Mouse (Mus musculus): ENCODE measurements around the gene Lsm14b. TPM values are rescaled to one million over a fixed set of nuclear protein-coding genes. Genes with fewer than 3 reads are reported as not detected.

The Lsm14b gene
- total and polyA plus RNA-seq, 3 experiments: 12.2 to 16.5 (median 15.3) TPM

DNA sequence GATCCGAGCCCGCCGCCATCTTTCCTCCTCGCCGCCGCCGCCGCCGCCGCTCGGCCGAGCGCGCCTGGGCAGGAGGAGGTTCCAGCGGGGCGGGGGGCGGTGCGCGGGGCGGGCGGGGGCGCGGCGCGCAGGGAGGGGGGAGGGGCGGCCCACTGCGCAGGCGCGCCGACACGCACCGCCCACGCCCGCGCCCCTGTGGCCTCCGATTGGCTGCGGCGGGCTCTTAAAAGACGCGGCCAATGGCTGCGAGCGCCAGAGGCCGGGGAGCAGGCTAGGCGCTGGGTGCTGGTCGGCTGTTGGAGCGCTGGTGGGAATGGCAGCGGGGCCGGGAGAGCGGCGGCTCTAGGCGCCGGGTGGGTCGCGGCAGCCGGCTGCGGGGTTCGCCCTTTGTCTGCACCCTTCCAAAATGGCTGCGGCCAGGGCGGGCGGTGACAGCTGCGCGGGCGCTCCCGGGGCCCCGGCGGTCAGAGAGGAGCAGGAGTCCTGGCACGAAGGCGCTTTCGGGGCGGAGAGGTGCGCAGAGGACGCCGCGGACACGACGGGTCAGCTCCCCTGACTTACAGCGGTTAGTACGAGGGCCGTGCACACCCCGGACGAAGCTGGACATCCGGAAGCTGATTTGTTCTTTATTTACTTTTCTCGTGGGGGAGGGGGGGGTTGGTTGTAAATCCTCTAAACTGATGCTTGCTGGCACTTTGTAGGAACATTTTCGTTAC, 48.0 kb upstream of the Lsm14b start, which contains the start of gene Taf4 (continued):
- no peak for TF ChIP-seq USF1 (IDR thresholded peaks at IDR 0.05; ENCODE audit: low read depth, low read length)
- no peak; the same call in 1 of the 2 replicates for TF ChIP-seq SMC3 (IDR thresholded peaks at IDR 0.05; ENCODE audit: low read depth, low read length)
- TF ChIP-seq MAZ (IDR thresholded peaks at IDR 0.05; ENCODE audit: low read depth, low read length): 0 out of 2 replicates have a peak, but pooled peaks have one; percentile 30
- TF ChIP-seq HCFC1 (IDR thresholded peaks at IDR 0.05; ENCODE audit: low read depth, low read length): peak; percentile 57
- no peak for TF ChIP-seq BHLHE40 (IDR thresholded peaks at IDR 0.05; ENCODE audit: low read depth, low read length)
- TF ChIP-seq MAX (IDR thresholded peaks at IDR 0.05; ENCODE audit: low read length): no peak
- no peak for TF ChIP-seq IRF4 (IDR thresholded peaks at IDR 0.05; ENCODE audit: low read depth, low read length)
- TF ChIP-seq CHD2 (IDR thresholded peaks at IDR 0.05; ENCODE audit: low read length): peak; percentile 30; the same call in 1 of the 2 replicates
- TF ChIP-seq POLR2AphosphoS2 (IDR thresholded peaks at IDR 0.05; ENCODE audit: low read depth, low read length): peak; percentile 68; the same call in 1 of the 2 replicates
- TF ChIP-seq POLR2A (IDR thresholded peaks at IDR 0.05; ENCODE audit: low read depth, low read length): peak; percentile 100
- TF ChIP-seq ZC3H11A (IDR thresholded peaks at IDR 0.05; ENCODE audit: low read depth, low read length): no peak
- TF ChIP-seq TCF12 (IDR thresholded peaks at IDR 0.05; ENCODE audit: low read depth, low read length): peak; percentile 97
- no peak for TF ChIP-seq CHD1 (IDR thresholded peaks at IDR 0.05; ENCODE audit: low read depth, low read length)
- TF ChIP-seq EP300 (IDR thresholded peaks at IDR 0.05; ENCODE audit: low read length): no peak
- no peak for TF ChIP-seq JUND (conservative IDR thresholded peaks at IDR 0.05; ENCODE audit: low read depth, low read length)
- no peak for TF ChIP-seq RAD21 (IDR thresholded peaks at IDR 0.05; ENCODE audit: low read depth, low read length)
- peak; percentile 98 for TF ChIP-seq NELFE (IDR thresholded peaks at IDR 0.05; ENCODE audit: low read depth, low read length)

DNA sequence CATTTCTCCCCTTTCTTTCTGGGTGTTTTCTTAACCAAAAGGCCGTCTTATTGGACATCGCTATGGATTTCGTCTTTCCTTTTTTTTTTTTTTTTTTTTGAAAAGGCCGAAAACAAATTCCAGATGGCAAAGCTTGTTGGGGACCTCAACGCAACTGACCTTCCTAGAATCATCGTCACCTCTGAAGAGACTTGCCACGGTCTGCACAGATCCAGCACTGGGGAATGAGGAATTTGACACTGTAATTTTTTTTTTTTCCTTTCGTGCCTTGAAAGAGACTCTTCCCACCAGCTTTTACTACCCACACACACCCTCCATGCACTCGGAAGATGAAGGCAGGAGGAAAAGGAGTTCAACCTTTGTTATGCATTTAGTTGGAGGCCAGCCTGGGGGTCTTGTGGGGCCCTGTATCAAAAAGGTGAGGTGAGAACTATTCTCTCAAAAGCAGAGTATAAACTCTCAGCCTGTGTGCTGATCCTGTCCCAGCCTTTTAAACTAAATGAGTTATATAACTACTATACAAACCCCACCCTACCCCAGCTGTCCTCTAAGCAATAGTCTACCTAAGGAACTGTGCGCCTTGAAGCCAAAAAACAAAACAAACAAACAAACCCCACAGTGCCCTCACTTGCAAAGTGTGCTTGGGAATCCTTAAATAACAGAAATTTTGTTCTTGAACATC, 47.3 kb upstream of the Lsm14b start:
- in situ Hi-C loops (cut with MboI; ENCODE audit: low pct_ligation_motif_present, low pct_unique_long_range_greater_than_20kb, low sequenced_read_pairs): no loop called here
- no peak for TF ChIP-seq ZC3H11A (IDR thresholded peaks at IDR 0.05; ENCODE audit: low read depth, low read length)
- no peak; the same call in 1 of the 2 replicates for TF ChIP-seq RAD21 (IDR thresholded peaks at IDR 0.05; ENCODE audit: low read depth, low read length)
- TF ChIP-seq NELFE (IDR thresholded peaks at IDR 0.05; ENCODE audit: low read depth, low read length): no peak
- no peak for TF ChIP-seq SMC3 (IDR thresholded peaks at IDR 0.05; ENCODE audit: low read depth, low read length)
- no peak for TF ChIP-seq BHLHE40 (IDR thresholded peaks at IDR 0.05; ENCODE audit: low read depth, low read length)
- TF ChIP-seq ZNF384 (IDR thresholded peaks at IDR 0.05; ENCODE audit: low read depth, low read length): peak; percentile 73
- no peak for TF ChIP-seq UBTF (IDR thresholded peaks at IDR 0.05; ENCODE audit: low read depth, low read length)
- dilution Hi-C loops (cut with MboI; ENCODE audit: extremely low pct_ligation_motif_present, extremely low pct_unique_long_range_greater_than_20kb, low sequenced_read_pairs): no loop called here

More for the DNA sequence above, 47.3 kb upstream of the Lsm14b start:
- H3K9me3 ChIP-seq (replicated peaks; ENCODE audit: low read length): no peaks in the 10 kb centered on the region
- peaks cover 13% of the 10 kb centered on the region for H3K79me2 ChIP-seq (replicated peaks; ENCODE audit: control insufficient read depth, extremely low read depth, insufficient read depth, poor library complexity, severe bottlenecking)
- no peaks in the 10 kb centered on the region for H3K27me3 ChIP-seq (replicated peaks)
- H3K27ac ChIP-seq (ENCODE audit: insufficient read depth, low read depth): no peak overlapping the region
- H3K9ac ChIP-seq (ENCODE audit: insufficient read depth, low read depth): peak overlapping the region; percentile 89
- H3K4me1 ChIP-seq (ENCODE audit: control insufficient read depth in 1 of 2, insufficient read depth in 2 of 2): peaks cover 14 to 36% of the 10 kb centered on the region in 2 experiments
- H3K36me3 ChIP-seq (replicated peaks in 1 of 2; ENCODE audit: control insufficient read depth in 1 of 2, insufficient read depth in 1 of 2, low read length in 1 of 2): peaks cover 0 to 10% of the 10 kb centered on the region in 2 experiments
- DNase-seq (ENCODE audit: extremely low read depth): no peak
- H3K4me3 ChIP-seq (replicated peaks in 1 of 3; ENCODE audit: low read depth in 2 of 3, low read length in 2 of 3, poor library complexity in 1 of 3): peak overlapping the region; percentile 72 to 80 (median 79)
- H3K4me2 ChIP-seq (ENCODE audit: insufficient read depth, low read depth, poor library complexity, severe bottlenecking): peak overlapping the region; percentile 63
